Mouse (Mus musculus) ovary, postnatal 36 days (tissue): ENCODE results near the gene Scoc.

Experiments
- DNase-seq: peaks from one replicate; pipeline ENCODE4 v3.0.0; 2022; ENCODE audit warnings: low spot score, mixed read lengths

Scoc gene

DNA sequence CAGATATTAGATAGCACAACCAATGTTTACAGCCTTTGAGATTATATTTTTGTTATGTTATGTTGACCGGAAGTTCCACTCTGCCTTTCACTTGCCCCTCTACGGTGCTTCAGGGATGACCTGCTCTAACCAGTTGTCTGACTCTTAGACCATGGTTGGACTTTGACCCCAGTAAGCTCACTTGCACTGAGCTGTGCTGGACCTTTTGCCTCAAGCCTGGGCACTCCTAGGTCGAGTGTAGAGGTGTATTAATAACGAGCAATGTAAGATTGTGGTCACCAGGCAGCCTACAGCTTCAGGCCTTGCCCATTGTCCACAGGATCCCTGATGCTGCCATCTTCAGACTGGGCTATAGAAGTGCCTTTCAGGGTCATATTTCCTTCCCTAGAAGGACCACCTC is 60.5 kb downstream of the Scoc start:
- no peak for DNase-seq

GRCm38 (mm10) chr8:83396680-83397079 is 61.5 kb downstream of the Scoc start:
- DNase-seq = no peak

- DNase-seq = no peak
These were observed 63.9 kb downstream of the Scoc start for GRCm38 (mm10) chr8:83394325-83394724.

GRCm38 (mm10) chr8:83392521-83392920 is 65.7 kb downstream of the Scoc start:
- DNase-seq = no peak

DNA sequence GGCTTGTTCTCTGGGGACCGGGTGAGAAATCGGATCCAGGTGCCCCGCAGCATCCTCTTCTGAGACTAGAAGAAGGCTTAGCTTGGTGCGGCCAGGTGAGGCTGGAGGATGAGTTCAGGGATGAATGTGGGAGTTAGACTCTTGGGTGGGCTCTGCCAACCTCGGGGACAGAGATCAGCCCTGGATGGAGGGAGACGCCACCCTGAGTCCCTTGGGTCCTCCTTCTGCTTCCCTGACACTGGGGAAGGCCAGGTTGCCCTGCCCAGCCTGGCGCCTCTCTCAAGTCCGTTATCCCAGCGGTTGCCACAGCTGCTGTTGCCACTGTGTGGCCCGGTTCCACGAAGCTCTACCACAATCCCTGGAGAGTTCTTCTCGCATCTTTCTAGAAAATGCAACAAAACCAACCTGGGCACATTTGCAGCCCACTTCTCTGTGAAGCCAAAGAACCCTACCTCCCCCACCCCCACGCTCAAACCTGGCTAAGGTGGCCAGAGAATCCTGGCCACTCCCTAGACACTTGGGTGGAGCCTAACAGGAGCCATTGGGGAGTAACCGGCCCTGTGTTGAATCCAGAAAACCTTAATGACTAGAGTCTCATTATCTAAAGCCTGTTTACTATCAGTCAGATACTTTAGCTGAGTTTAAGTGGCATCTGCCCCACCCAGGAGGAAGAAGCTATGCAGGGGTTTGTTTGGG is 68.0 kb downstream of the Scoc start:
- DNase-seq = no peak

DNA sequence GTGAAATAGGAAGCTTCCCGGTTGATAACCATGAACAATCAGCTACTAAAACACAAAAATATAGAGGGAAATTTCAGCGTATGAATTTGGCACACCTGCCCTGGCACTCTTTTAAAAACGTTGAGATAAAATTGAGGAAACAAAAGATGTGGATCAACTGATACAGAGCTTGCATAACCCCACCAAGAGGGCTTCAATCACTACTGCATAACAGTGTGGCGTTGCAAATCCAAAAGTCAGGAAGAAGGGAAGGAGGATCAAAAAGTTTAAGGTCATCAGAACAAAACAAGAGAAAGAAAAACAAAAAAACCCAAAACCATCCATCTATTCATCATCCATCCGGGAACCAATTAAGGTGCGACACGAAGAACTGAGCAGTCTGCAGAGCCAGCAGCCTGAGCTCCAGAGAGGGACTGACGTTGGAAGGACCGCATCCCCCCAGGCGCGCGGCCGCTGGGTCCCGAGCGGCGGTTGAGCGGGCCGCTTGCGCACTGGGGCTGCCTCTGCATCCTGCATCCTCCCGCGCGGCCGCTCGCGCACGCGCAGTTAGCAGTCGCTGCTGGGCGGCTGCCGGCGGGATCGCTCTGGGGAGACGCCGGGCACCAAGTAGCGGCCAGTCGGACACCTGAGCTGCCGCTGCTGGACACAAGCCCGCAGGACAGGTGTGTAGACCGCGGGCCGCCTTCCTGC is 68.7 kb downstream of the Scoc start, which contains the start of gene Clgn:
Clgn (plus strand) TSS at position 552 of the 690 bp plus-strand sequence.
- peak; percentile 54 for DNase-seq

DNA sequence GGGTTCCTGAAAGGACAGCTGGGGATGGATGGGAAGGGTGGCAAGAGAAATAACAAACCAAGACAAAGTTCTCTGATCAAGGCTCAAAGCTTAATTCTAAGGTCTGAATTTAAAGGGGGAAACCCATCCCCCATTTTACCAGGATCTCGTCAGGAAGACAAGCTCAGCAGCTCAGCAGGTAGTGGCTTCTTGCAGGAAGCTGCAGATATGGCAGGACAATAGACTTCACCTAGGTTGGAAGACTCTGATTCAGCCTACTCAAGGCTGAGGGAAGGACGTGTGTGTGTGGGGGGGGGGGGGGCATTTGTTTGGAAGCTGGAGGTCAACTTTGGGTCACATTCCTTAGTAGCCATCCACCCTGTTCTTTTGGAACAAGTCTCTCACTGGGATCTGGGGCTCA is 75.3 kb downstream of the Scoc start:
- DNase-seq = no peak

DNA sequence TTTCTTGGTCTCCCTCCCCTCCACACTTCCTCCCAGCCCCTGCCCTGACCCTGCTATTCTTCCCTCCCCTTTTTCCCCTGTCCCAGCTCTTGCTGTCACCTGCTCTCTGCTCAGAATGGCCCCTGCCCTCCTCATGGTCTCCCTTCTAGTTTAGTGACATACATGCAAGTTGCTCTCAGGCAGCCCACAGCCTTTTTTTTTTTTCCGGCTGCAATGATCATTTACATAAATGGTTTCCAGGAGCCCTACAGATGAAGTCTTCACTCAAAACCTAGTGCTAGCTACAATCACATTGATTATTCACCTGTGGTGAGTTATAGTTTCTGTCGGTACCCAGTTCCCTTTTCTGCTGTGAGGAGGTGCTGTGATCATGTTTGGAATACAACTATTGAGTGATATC is 77.2 kb downstream of the Scoc start:
- no peak for DNase-seq

DNA sequence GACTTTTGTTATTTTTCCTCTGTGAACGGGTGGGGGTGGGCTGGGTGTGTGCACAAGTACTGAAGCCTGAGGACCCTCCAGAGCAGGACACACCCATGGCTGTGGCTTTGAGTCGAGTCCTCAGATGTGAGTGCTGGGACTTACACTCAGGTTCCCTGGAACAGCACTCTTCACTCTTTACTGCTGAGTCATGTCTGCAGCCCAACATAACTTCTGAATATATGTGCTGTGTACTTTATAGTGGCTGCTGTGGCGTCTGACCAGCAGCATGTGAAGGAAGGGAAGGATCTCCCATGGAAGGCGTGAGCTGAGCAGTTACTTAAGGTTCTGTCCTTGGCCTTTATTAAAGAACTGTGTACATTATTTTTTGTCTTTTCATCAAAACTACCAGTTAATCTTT is 78.0 kb downstream of the Scoc start:
- DNase-seq = no peak
